Mouse (Mus musculus) bone marrow, adult 2 months (tissue): ENCODE data around the gene Crmp1. TPM values are rescaled to one million over a fixed set of nuclear protein-coding genes. Genes with fewer than 3 reads are reported as not detected.
A peak's percentile ranks its signal among the peaks of the same experiment; 100 is the strongest.

Experiments used
- H3K27ac ChIP-seq: fragments of 200-500 bp; 2 replicates; pipeline ENCODE4 v1.5.1; 2012; ENCODE audit warnings: low read depth, mild to moderate bottlenecking, control low read depth, inconsistent platforms, low read length; ENCODE audit not compliant: control insufficient read depth, poor library complexity, insufficient read depth
- H3K4me1 ChIP-seq: fragments of 200-500 bp; 2 replicates; pipeline ENCODE4 v1.6.1; 2011; ENCODE audit warnings: low read length; ENCODE audit not compliant: control insufficient read depth, insufficient read depth
- H3K4me3 ChIP-seq: fragments of 200-500 bp; replicated peaks from 2 replicates; pipeline ENCODE3; 2011; ENCODE audit warnings: mild to moderate bottlenecking, low read depth, low read length, control low read depth; ENCODE audit not compliant: control insufficient read depth
- CTCF ChIP-seq: fragments of 200-500 bp; IDR thresholded peaks from 2 replicates; pipeline ENCODE4 v1.5.1; 2011; ENCODE audit warnings: low read length, control low read depth; ENCODE audit not compliant: control insufficient read depth, insufficient read depth
- POLR2A ChIP-seq: fragments of 200-500 bp; IDR thresholded peaks from 2 replicates; pipeline ENCODE4 v1.6.1; 2011; ENCODE audit warnings: low read depth, mild to moderate bottlenecking, control low read depth, low read length, borderline replicate concordance; ENCODE audit not compliant: control insufficient read depth
- WGBS: fragments of 180-500 bp; shearing (Covaris S2); methylation state at CpG from one replicate; pipeline ENCODE4 v1.1.7; 2018; 5-methylcytosine and 5-hydroxymethylcytosine counted together
- polyA plus RNA-seq: library from polyadenylated mRNA; stranded (reverse); fragments of >200 nt; gene quantifications from 2 replicates; pipeline ENCODE4 v1.2.4, GENCODE M21; 2011; ENCODE audit warnings: low replicate concordance; ENCODE audit not compliant: missing spikeins, insufficient read depth, insufficient read length

Crmp1 gene
- polyA plus RNA-seq, 1 experiment: 2.8 TPM

DNA sequence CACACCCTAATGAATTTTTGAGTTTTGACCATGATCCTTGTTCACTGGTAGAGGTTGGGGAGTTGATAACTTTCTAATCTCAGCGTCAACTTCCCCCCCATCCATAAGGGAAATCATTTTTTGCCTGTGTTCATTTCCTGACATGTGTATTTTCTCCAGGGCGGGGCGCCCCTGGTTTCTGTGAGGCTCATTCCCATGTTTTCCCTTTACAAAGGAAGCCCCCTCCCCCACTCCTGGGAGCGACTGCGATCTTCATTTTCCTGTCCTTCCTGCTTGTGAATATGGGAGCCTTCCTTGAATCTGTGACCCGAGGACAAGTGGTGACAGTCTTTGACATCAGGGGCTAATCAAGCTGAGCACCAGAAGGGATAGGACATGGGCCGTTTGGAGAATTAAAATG lies 15.1 kb downstream of the Crmp1 start:
- no peaks in the 10 kb centered on the region; the same call in 1 of the 2 replicates for H3K4me1 ChIP-seq
- TF ChIP-seq CTCF (no peak), POLR2A (no peak)
- WGBS: 53% methylated on average over 7 of the region's 7 CpGs

DNA sequence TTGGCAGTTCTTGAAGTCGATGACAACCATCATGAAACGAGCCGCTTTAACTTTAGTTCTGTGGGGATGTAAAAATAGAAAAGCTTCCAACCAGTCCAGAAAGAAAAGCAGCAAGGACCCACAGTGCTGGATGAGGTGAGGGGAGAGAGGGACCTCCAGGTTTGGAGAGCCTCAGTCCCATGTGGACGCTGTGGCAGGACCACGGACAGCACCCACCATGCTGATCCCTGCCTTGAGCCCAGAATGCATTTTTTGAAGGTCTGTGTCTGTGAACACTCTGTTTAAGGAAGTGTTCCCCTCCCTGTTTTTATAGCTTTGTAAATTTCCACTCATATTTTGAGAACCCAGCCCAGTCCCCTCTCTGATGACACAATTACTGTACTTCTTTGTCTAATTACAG lies 15.5 kb downstream of the Crmp1 start:
- 53% methylated on average over 5 of the region's 5 CpGs for WGBS
- no peak for TF ChIP-seq POLR2A
- no peak for TF ChIP-seq CTCF
- no peak overlapping the region for H3K27ac ChIP-seq
- no peak overlapping the region for H3K4me3 ChIP-seq
- no peaks in the 10 kb centered on the region; the same call in 1 of the 2 replicates for H3K4me1 ChIP-seq

More for the DNA sequence above, 15.1 kb downstream of the Crmp1 start:
- Histone ChIP-seq H3K27ac (no peak overlapping the region), H3K4me3 (no peak overlapping the region)

DNA sequence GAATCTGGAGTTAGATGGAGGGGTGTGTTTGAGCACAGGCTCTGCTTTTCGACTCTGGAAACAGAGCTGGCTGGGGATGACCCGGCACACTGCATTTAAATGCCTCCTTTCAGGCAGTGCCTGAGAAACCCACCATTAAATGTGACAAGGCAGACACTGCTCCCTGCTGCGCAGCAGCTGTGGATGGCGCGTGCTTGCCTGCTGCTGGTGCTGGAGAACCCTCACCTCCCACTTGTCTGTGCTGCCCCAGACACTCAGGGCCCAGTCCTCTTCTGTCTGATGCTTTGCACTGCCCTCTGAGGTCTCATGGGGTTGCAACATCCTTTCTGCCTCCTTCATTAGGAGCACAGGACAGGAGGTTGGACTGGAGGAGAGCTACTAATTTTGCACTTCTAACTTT lies 20.0 kb downstream of the Crmp1 start:
- TF ChIP-seq POLR2A (no peak), CTCF (no peak)
- H3K4me3 ChIP-seq: no peak overlapping the region
- no peak overlapping the region for H3K27ac ChIP-seq
- 68% methylated on average over 5 of the region's 5 CpGs for WGBS
- H3K4me1 ChIP-seq: no peaks in the 10 kb centered on the region

DNA sequence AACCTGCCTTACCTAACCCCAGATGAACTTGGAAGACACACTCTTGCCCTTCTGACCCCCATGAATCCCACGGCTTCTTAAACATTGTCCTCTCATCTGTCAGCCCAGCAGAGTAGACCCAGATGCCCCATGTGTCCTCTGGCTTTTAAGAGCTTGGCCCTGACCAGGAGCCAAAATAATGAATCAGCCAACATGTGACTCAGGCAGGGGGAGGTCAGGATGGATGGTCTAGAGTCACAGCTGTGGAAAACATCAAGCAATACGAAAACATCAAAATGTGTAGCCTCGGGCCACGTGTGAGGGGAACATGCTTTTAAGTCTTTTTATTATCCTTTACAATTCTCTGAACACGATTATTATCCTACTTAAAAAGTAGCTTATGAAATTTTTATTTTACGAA lies 22.1 kb downstream of the Crmp1 start:
- Histone ChIP-seq H3K4me3 (no peak overlapping the region), H3K27ac (no peak overlapping the region), H3K4me1 (no peaks in the 10 kb centered on the region)
- TF ChIP-seq CTCF (no peak), POLR2A (no peak)
- WGBS: 80% methylated on average over 6 of the region's 6 CpGs

DNA sequence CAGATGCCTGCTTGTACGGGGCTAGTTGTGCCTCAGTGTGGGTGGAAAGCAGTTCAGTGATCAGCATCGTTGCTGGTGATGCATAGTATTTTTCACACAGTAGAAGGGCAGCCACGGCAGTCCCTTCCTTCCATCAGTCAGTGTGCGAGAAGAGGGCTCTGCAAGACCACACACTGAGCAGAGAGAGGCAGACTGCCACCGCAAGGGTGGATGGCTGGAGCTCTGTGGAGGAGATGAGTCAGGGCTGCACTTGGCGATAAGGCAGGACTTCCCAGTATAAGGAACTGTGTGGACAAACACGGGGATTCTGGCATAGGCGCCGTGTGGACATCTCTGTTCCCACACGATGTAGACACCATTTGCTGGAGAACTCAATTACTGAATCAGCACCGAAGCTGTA lies 39.3 kb downstream of the Crmp1 start:
- TF ChIP-seq CTCF (no peak), POLR2A (no peak)
- Histone ChIP-seq H3K27ac (no peak overlapping the region), H3K4me3 (no peak overlapping the region), H3K4me1 (no peaks in the 10 kb centered on the region)
- 83% methylated on average over 11 of the region's 11 CpGs for WGBS

DNA sequence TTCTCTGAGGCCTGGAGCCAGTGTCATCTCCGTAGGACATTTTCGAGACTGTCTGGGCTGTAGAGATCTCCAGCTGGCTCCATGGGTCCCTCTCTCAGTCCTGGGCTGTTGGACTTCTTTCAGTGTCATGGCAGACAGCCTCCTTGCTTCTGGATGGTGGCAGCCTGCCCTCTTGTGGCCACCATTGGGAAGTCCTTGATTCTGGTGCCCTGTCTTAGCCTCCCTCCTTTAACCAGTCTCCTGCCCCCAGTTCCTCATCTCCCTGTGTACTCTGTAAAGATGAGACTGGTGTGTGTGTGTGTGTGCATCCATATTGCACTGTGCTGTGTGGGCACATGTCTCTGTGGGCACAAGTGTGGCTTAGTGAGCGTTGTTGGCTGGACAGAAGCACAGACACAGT lies 46.6 kb downstream of the Crmp1 start:
- no peak overlapping the region for H3K4me3 ChIP-seq
- TF ChIP-seq POLR2A (no peak), CTCF (peak; percentile 62)
- no peak overlapping the region for H3K27ac ChIP-seq
- 60% methylated on average over 3 of the region's 3 CpGs for WGBS
- H3K4me1 ChIP-seq: no peaks in the 10 kb centered on the region

DNA sequence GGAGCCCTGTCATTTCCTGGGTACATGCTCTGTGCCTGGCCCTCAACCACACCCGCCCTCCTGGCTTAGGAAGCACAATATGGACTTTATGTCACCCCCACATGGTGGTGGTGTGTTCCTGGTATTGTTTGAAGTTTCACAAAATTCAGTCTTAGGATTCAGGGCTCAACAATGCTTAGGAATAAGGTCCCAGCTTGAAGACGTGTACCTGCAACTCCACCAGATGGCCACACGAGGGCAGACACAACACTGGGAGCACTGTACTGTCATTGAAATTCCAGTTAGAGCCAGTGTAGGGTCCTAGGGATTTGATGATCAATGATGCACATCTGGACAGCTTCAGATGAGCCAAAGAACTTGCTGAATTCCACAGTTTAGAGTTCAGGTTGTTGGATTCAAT lies 47.5 kb downstream of the Crmp1 start:
- 11% methylated on average over 3 of the region's 3 CpGs for WGBS

DNA sequence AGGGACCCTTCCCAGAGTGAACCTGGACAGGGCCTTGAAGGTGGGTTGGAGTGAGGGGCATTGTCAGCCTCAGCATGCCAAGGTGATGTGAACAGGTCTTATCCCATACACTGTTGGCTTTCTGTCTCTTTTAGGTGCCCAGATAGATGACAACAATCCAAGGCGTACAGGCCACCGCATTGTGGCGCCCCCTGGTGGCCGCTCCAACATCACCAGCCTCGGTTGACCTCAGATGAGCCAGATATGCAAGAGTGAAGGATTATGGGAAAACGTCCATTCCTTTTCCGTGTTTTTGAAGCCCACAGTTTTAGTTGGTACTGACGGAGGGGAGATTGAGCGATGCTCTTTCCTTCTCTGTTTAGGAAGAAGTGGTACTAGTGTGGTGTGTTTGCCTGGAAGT lies 49.2 kb downstream of the Crmp1 start:
- TF ChIP-seq POLR2A: no peak
- TF ChIP-seq CTCF: peak; percentile 53
- Histone ChIP-seq H3K4me3 (no peak overlapping the region), H3K4me1 (no peaks in the 10 kb centered on the region), H3K27ac (no peak overlapping the region)
- WGBS: 57% methylated on average over 9 of the region's 9 CpGs

More for the DNA sequence above, 47.5 kb downstream of the Crmp1 start:
- Histone ChIP-seq H3K4me1 (no peaks in the 10 kb centered on the region), H3K4me3 (no peak overlapping the region), H3K27ac (no peak overlapping the region)
- TF ChIP-seq POLR2A: no peak
- peak; percentile 73 for TF ChIP-seq CTCF

DNA sequence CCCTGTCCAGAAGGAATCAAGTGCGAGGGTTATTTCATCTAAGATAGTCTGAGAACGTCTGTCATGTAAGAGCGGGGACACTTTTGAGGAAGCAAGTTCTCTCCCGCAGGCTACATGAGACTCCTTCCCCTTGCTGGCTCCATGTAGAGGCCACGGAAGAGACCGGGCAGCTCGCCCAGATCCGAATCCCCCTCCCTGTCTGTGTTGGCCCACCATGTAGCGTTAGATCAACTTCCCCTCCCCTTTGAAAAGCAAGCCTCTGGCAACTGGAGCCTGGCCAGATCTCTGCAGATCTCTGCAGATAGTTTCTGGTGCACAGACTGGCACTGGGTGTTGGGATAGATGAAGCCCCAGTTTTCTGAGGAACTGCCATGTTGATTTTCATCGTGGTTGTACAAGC lies 55.0 kb downstream of the Crmp1 start:
- Histone ChIP-seq H3K4me1 (no peaks in the 10 kb centered on the region), H3K27ac (no peak overlapping the region), H3K4me3 (no peak overlapping the region)
- TF ChIP-seq POLR2A (no peak), CTCF (no peak)
- 67% methylated on average over 10 of the region's 10 CpGs for WGBS
